Mouse (Mus musculus): Measurements from ENCODE around the gene Dyrk1a. TPM values are rescaled to one million over a fixed set of nuclear protein-coding genes. Genes with fewer than 3 reads are reported as not detected.
A peak's percentile ranks its signal among the peaks of the same experiment; 100 is the strongest.

Dyrk1a gene
- total RNA-seq, 2 experiments from 2014 or later: 61.3 to 71.5 TPM

GRCm38 (mm10) chr16:94556228-94556627, 13.6 kb upstream of the Dyrk1a start:
- DNase-seq (ENCODE audit: low spot score in 2 of 2): no peak

GRCm38 (mm10) chr16:94559282-94559681, 10.5 kb upstream of the Dyrk1a start:
- no peak for DNase-seq (ENCODE audit: low spot score in 2 of 2)

- DNase-seq (ENCODE audit: low spot score in 2 of 2): no peak
Observed at GRCm38 (mm10) chr16:94559782-94560181, 10.0 kb upstream of the Dyrk1a start.

GRCm38 (mm10) chr16:94560618-94561017, 9.2 kb upstream of the Dyrk1a start:
- no peak for DNase-seq (ENCODE audit: low spot score in 2 of 2)

GRCm38 (mm10) chr16:94566124-94566523, 3.7 kb upstream of the Dyrk1a start:
- no peak for DNase-seq (ENCODE audit: low spot score in 2 of 2)

GRCm38 (mm10) chr16:94566834-94567585, 2.8 kb upstream of the Dyrk1a start:
- no peak for DNase-seq (ENCODE audit: low spot score in 2 of 2)

- DNase-seq (ENCODE audit: low spot score in 2 of 2): no peak
Observed at GRCm38 (mm10) chr16:94567751-94568150, 2.1 kb upstream of the Dyrk1a start.

- no peak for DNase-seq (ENCODE audit: low spot score in 2 of 2)
Observed at GRCm38 (mm10) chr16:94568335-94569228, 1.2 kb upstream of the Dyrk1a start.

- peak; percentile 72 to 78 for DNase-seq (ENCODE audit: low spot score in 2 of 2)
Observed at GRCm38 (mm10) chr16:94570361-94571041, 691 bp downstream of the Dyrk1a start.

- no peak for DNase-seq (ENCODE audit: low spot score in 2 of 2)
Observed at GRCm38 (mm10) chr16:94571111-94571993, 1.5 kb downstream of the Dyrk1a start.

GRCm38 (mm10) chr16:94572422-94572821, 2.6 kb downstream of the Dyrk1a start:
- no peak for DNase-seq (ENCODE audit: low spot score in 2 of 2)

GRCm38 (mm10) chr16:94574025-94574717, 4.4 kb downstream of the Dyrk1a start:
- DNase-seq (ENCODE audit: low spot score in 2 of 2): no peak

GRCm38 (mm10) chr16:94574718-94575094, 4.9 kb downstream of the Dyrk1a start:
- no peak for DNase-seq (ENCODE audit: low spot score in 2 of 2)

- no peak for DNase-seq (ENCODE audit: low spot score in 2 of 2)
Observed at GRCm38 (mm10) chr16:94575757-94576156, 5.9 kb downstream of the Dyrk1a start.

GRCm38 (mm10) chr16:94579348-94579747, 9.5 kb downstream of the Dyrk1a start:
- no peak for DNase-seq (ENCODE audit: low spot score in 2 of 2)

- DNase-seq (ENCODE audit: low spot score in 2 of 2): no peak
Observed at GRCm38 (mm10) chr16:94580844-94581405, 11.1 kb downstream of the Dyrk1a start.

GRCm38 (mm10) chr16:94586349-94586990, 16.7 kb downstream of the Dyrk1a start:
- no peak for DNase-seq (ENCODE audit: low spot score in 2 of 2)

- no peak for DNase-seq (ENCODE audit: low spot score in 2 of 2)
Observed at GRCm38 (mm10) chr16:94587461-94587860, 17.7 kb downstream of the Dyrk1a start.

GRCm38 (mm10) chr16:94588171-94588570, 18.4 kb downstream of the Dyrk1a start:
- no peak for DNase-seq (ENCODE audit: low spot score in 2 of 2)
